Mouse (Mus musculus) brown adipose tissue, adult 24 weeks (tissue): ENCODE data around the gene Tmem161b. TPM values are rescaled to one million over a fixed set of nuclear protein-coding genes. Genes with fewer than 3 reads are reported as not detected.
"Not testable (repeated sequence)": the region's sequence is repeated elsewhere in the genome, so short reads cannot be mapped to it uniquely, and the experiment has no call there.

Source experiments
- H3K27ac ChIP-seq: fragments of 200-500 bp; replicated peaks from 2 replicates; pipeline ENCODE4 v1.5.1; 2012; ENCODE audit warnings: low read depth, mild to moderate bottlenecking, low read length
- H3K4me1 ChIP-seq: fragments of 200-500 bp; 2 replicates; pipeline ENCODE4 v1.6.1; 2012; ENCODE audit warnings: low read length, mixed read lengths; ENCODE audit not compliant: control insufficient read depth, insufficient read depth, insufficient read length
- H3K4me3 ChIP-seq: fragments of 200-500 bp; 2 replicates; pipeline ENCODE4 v1.5.1; 2012; ENCODE audit warnings: low read depth, mild to moderate bottlenecking, low read length, moderate library complexity; ENCODE audit not compliant: insufficient read depth
- polyA plus RNA-seq: library from polyadenylated mRNA; stranded (reverse); fragments of >200 nt; gene quantifications from 2 replicates; pipeline ENCODE4 v1.2.4, GENCODE M21; 2012; ENCODE audit not compliant: missing spikeins, insufficient read depth, insufficient read length

Tmem161b gene
- polyA plus RNA-seq, result 10.5 and 13.0 TPM in 2 replicates

DNA sequence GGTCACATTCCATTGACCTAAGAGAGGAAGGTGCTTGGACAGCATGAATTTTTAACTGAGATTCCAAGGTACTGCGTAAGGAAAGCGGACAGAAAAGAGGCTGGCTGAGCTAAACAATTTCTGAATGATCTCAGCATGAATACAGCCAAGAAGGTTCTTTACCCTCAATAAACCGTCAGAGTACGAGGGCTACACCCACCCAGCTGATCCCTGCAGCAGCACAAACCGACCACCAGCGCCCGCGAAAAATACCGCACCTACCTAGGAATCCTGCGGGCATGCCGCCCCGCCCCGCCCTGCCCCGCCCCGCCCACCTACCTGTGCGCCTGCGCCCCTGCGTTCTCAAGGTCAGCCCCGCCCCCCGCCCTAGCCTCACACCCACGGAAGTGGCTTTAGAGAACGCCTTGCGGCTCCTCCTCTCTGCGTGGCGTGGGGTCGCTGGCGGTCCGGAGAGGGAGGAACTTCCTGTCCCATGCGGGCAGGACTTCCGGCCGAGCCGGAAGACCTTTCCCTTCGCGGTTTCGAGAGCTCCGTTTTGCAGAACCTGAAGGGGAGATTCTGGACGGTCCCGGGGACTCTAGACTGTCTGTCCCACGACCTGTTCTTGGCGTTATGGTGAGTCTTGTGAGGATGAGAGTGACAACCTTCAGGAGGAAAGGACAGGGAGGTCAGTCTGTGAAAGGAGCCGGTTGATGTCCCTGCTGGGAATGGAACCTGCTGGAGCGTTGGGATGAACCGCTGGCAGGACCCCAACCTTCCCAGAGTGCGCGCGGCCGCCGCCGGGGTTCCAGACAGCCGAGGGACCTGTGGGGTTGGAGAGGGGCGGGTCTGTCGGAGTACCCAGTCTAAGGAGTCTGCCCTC, at the start of gene Tmem161b:
Tmem161b (plus strand) TSS at position 477 of the 862 bp plus-strand sequence.
- Histone ChIP-seq H3K4me1 (peaks cover 6% of the 10 kb centered on the region), H3K4me3 (peak within 1 kb of the TSS; percentile 78), H3K27ac (peak within 1 kb of the TSS; percentile 68)

DNA sequence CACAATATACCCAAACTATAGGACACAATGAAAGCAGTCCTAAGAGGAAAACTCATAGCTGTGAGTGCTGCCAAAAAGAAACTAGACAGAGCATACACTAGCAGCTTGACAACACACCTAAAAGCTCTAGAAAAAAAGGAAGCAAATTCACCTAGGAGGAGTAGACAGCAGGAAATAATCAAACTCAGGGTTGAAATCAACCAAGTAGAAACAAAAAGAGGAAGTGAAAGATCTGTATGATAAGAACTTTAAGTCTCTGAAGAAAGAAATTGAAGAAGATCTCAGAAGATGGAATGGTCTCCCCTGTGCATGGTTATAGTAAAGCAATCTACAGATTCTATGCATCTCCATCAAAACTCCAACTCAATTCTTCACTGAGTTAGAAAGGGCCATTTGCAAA, 36.3 kb upstream of the Tmem161b start:
- not testable (repeated sequence) for H3K4me1 ChIP-seq, H3K27ac ChIP-seq, H3K4me3 ChIP-seq

DNA sequence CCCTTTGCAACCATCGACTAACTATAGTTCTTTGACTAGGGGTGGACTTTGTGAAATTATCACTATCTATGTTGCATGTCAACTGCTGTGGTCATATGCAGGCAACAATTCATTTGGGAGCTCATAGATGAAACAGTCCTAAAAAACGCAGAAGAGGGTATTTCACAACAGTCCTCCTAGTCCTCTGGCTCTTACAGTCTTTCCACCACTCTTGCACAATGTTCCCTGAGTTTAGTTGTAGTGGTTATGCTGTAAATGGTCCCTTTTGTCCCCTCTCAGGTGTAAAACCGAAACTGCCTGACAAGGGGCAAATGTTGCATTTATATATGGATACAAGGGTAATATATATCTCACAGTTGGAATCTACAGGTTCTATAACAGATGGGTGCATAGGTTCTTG, 29.4 kb upstream of the Tmem161b start:
- H3K27ac ChIP-seq, result no peak overlapping the region
- no peak overlapping the region for H3K4me3 ChIP-seq
- H3K4me1 ChIP-seq, result no peaks in the 10 kb centered on the region

DNA sequence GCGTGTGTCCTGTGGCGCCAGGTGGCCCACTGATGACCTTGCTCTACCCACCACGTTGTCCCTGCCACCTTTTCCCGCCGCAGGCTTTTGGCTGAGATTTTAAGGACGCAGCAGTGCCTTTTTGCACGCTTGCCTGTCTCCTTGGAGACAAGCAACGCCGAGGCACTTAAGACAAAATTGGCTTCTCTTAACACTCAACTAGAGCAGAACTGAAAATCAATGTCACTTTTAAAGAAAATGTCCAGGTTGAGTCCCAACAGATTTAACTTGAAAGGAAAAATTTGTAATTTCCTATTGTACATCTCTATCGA, 541 bp downstream of the Tmem161b start:
- Histone ChIP-seq H3K4me3 (peak overlapping the region; percentile 78), H3K4me1 (peaks cover 6% of the 10 kb centered on the region), H3K27ac (peak overlapping the region; percentile 68; the same call in 1 of the 2 replicates)

DNA sequence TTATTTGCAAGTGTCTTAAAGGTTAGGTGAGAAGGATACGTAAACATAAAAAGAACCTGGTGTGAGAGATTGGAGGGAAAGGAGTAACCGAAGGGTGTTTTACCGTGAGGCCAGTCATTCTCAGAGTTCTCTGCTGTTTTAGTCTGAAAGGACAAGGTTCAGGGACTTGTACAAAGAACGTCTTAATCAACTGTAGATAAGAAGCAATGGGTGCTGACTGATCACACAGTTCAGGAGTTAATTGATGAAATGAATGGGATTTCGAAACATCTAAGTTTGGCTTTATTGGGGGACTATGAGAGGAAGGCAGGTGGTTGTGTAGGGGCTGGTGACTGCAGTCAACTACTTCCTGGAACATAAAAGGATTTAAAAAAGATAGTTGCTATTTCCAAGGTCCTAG, 922 bp downstream of the Tmem161b start:
- Histone ChIP-seq H3K4me3 (peak overlapping the region; percentile 78), H3K27ac (no peak overlapping the region), H3K4me1 (peaks cover 6% of the 10 kb centered on the region)

DNA sequence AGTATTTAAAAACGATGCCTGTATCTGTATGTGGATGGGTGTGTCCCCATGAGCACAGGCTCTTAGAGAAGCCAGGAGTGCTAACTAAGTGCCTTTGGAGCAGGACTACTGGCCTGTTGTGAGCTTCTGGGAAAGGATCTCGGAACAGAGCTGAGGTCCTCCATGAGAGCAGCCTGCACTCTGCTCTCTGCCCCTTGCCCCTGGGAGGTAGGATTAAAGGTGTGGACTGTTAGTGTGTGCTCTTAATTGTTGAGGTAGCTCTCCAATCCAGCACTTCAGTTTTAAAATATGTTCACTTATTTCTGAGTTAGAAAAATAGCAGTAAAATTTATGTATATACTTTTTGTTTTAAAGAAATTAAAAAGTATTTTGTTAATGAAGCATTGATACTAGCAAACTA, 11.9 kb downstream of the Tmem161b start:
- Histone ChIP-seq H3K4me1 (peaks cover 2% of the 10 kb centered on the region; the same call in 1 of the 2 replicates), H3K4me3 (no peak overlapping the region), H3K27ac (no peak overlapping the region)

DNA sequence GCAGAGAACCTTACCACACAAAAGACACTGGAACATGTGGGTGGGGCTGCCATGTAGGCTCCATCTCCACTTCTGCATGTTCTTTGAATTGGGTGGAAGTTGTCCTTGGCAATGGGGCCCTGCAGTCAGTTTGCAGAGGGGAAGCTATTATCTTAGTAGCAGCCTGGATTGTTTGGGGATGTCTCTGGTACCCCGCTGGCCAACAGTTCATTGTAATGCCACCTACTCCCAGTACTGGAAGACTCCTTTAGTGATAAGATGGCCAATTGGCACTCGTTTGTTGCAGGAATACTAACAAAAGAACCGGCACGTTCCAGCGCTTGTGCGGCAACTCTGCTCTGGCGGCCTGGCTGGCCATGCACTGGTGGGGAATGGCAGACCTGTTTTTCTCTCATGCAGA, 14.7 kb downstream of the Tmem161b start:
- Histone ChIP-seq H3K4me3 (no peak overlapping the region), H3K4me1 (peaks cover 2% of the 10 kb centered on the region; the same call in 1 of the 2 replicates), H3K27ac (no peak overlapping the region)

DNA sequence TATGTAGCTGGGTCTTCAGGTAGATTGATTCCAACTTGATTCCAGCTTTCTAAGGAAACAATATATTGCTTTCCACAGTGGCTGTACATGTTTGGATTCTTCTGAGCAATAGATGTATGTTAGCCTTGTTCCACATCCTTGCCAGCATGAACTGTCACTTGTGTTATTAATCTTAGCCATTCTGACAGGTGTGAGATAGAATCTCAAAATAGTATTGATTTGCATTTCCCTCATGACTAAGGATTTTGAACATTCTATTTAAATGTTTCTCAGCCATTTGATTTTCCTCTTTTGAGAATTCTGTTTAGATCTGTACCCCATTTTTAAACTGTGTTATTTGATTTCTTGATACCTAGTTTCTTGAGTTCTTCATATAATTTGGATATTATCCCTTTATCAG, 16.1 kb downstream of the Tmem161b start:
- Histone ChIP-seq H3K4me1 (peaks cover 2% of the 10 kb centered on the region; the same call in 1 of the 2 replicates), H3K27ac (no peak overlapping the region), H3K4me3 (no peak overlapping the region)

DNA sequence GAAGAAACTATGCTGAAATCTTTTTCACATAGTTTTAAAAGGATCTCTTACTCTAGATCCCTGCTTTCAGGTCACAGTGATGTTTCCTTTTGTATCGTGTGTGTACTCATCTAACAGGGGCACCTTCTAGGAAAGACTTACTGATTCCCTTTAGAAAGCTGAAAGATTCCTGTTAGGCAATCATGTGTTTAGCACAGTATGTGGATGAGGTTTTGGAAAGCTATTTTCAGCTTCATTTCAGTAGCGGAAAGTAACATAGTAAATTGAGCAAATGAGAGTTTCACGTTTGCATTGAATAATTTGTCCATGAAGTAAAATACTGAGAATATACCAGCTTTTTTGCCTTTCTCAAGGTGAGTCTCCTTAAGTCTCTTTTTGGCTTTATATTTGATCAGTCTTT, 26.0 kb downstream of the Tmem161b start:
- no peak overlapping the region for H3K27ac ChIP-seq
- no peak overlapping the region for H3K4me3 ChIP-seq
- no peaks in the 10 kb centered on the region; the same call in 1 of the 2 replicates for H3K4me1 ChIP-seq

DNA sequence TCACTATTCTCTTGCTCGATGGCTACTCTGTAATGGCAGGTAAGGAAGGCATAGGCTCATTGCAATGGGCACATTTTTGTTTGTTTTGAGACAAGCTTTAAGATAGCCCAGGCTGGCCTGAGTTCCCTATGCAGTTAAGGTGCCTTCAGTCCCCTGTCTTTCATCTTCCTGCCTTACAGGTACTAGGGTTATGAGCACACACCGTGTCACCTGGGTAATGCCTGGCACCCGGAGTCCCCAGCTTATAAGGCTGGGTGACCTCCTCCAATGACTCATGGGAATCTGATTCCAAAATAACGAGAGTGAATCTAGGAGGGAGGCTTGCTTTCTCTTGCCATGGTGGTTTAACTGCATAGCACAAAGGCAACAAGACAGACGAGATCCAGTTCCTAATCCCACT, 29.2 kb downstream of the Tmem161b start:
- H3K4me1 ChIP-seq, result no peaks in the 10 kb centered on the region
- H3K4me3 ChIP-seq, result no peak overlapping the region
- no peak overlapping the region for H3K27ac ChIP-seq

DNA sequence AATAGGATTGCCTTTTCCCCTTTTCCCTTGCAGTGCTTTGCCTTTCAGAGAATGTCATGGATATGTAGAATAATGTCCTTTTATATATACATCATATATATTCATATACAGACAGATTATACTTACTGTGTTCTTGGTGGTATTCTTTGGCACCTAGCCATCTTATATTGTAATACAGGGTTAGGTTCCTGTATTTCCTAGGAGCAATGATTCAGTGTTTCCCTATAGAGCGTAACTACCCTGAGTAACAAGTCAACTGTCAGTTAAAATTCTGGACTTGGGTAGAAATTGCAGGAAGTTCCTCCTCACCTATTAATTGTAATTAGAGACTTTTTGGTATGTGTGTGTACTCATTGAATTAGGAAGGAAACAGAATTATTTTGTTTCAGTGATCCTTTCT, 33.0 kb downstream of the Tmem161b start:
- no peak overlapping the region for H3K27ac ChIP-seq

DNA sequence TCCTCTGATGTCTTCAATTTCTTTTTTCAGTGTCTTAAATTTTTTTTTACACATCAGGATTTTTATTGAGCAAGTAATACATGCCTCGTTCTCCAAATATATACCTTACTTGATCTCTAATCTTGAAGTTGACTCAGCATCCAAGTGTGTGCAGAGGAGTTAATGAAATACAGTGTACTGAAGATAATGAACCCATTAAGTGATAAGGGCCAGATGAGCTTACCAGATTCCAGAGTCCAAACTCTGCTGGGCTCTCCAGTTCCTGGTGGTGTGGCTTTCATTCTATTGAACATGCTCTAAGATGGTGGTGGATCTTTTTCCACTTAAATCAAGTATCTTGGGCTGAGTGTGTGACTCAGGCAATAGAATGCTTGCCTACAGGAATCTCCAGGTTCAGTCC, 42.3 kb downstream of the Tmem161b start:
- H3K27ac ChIP-seq, H3K4me3 ChIP-seq, H3K4me1 ChIP-seq: not testable (repeated sequence)

More for the DNA sequence above, 33.0 kb downstream of the Tmem161b start:
- no peak overlapping the region for H3K4me3 ChIP-seq
- H3K4me1 ChIP-seq, result no peaks in the 10 kb centered on the region

DNA sequence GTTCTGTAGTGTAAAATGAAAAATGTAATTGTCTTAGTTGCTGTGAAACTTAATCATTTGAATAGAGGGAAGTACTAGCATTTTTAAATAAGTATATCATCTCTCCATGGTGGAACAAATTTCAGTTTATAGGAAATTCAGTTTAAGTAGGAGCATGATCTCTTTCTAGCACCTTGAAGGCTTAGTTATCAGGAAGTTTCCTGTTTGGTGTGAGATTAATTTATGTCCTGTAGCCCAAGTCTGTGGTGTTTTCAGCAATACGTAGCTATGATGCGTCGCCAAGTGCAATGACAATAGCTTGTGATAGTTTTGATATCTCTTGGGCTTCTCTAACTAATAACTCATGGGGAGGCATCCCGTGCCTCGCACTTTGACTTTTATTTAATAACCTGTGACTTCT, 54.1 kb downstream of the Tmem161b start:
- no peak overlapping the region for H3K27ac ChIP-seq
- H3K4me1 ChIP-seq, result no peaks in the 10 kb centered on the region
- no peak overlapping the region for H3K4me3 ChIP-seq

DNA sequence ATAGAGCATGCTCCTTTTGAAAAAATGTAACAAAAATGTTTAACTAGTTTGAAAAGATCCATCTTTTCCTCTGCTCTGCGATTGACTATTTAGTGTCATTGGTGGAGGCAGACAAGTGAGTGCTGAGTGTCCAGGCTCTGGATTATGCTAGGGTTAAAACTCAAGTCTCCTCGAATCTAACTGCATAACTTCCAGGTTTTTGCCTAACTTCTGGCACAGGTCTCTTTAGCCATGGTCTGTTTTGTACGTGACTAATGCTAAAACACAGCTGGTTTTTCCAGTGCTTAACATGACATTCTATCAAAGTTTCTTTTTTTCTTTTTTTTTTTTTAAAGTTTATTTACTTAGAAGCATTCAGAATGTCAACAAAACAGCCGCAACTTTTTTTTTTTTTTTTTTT, 58.3 kb downstream of the Tmem161b start:
- Histone ChIP-seq H3K27ac (no peak overlapping the region), H3K4me1 (no peaks in the 10 kb centered on the region), H3K4me3 (no peak overlapping the region)

DNA sequence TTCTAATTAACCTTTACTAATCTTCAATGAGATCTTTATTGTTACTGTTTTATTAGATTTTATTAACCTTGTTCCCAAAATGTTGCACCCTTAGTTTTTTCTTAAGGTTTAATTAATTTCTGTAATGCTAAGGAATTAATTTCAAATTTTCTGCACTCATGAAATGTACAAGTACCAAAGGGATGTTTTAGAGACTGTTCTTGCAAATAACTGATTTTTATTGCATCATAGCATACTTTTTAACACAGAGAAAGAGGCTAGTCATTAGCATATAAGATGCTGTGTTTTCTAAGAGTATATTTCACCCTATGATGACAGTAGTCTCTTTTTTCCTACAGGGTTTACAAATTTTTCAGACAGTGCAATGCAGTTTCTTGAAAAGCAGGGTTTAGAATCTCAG, 60.9 kb downstream of the Tmem161b start:
- Histone ChIP-seq H3K4me1 (no peaks in the 10 kb centered on the region), H3K27ac (no peak overlapping the region), H3K4me3 (no peak overlapping the region)
